Mouse (Mus musculus): ENCODE results near the gene Lars2. TPM values are rescaled to one million over a fixed set of nuclear protein-coding genes. Genes with fewer than 3 reads are reported as not detected.
A peak's percentile ranks its signal among the peaks of the same experiment; 100 is the strongest.

Gene Lars2
- polyA plus RNA-seq, 1 experiment from 2014 or later, result 1,799 TPM

- DNase-seq (ENCODE audit: low spot score), result no peak
Measured at GRCm38 (mm10) chr9:123475569-123475968, 108.8 kb downstream of the Lars2 start.

DNA sequence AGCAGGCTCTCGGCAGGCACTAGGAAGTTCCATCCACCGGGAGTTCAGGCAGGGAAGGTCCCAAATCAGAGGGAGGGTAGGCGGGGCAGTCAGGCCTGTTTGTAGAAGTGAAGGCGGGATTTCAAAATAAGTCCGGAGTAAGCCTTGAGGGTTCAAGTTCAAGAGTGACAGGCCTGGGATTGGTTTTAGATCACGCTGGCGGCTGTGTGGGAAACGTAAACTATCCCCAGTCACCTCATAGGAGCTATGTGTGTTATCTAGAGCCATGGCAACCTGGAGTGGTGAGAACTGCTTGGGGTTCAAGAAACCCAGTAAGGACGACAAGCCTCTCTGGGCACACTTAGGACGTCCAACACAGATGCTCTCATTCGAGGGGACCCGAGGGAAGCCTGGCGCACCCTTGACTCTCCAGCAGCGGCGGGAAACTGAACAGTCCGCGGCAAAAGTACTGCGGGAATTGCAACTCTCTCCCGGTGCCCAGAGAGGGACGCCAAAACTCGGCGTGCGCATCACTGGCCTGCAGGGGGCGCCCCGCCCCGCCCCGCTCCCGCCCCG lies 111.4 kb downstream of the Lars2 start:
- peak; percentile 65 for DNase-seq (ENCODE audit: low spot score)

DNA sequence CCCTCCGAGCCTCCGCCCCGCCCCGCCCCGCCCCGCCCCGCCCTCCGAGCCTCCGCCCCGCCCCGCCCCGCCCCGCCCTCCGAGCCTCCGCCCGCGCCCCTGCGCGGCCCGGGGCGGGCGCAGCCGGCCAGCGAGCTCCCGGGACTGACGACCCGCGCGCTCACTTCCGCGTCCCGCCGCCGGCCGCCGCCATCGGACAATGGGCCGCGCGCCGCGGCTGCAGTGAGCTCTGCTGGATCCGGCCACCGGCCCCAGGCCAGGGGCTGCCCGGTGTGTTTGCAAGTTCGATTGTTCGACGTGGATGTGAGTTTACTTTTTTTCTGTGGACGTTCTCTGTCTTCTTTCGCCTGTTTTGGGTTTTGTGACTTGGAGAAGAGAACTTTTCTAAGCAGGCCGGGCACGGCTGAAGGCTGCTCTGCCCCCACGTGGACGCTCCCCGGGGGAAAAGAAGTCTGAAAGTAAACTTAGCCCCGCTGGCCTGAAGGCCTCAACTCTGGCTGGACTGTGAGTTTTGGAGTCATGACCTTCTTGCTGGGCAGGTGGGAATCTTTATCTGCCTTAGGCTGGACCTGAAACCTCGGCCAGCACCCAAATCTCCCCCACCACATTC lies 112.0 kb downstream of the Lars2 start, which contains the start of gene Limd1:
Gene Limd1, plus strand, starts transcription at position 121 of the 610 bp plus-strand sequence.
- DNase-seq (ENCODE audit: low spot score), result peak; percentile 66

GRCm38 (mm10) chr9:123479196-123479669 lies 112.5 kb downstream of the Lars2 start:
- DNase-seq (ENCODE audit: low spot score), result peak; percentile 30

DNA sequence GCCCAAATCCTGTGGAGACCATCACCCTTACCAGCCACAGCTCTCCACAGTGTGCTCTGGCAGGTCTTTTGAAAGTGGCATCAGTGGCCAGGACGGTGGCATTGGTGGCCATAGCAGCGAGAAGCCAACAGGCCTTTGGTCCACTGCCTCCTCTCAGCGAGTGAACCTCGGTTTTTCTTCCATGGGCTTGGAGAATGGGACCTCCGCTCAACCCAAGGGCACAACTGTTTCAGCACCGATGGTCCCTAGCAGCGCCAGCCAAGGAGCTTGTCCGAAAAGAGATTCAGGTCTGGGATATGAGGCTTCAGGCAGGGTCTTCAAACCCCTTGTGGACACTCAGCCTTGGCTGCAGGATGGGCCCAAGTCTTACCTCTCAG lies 113.1 kb downstream of the Lars2 start:
- no peak for DNase-seq (ENCODE audit: low spot score)

DNA sequence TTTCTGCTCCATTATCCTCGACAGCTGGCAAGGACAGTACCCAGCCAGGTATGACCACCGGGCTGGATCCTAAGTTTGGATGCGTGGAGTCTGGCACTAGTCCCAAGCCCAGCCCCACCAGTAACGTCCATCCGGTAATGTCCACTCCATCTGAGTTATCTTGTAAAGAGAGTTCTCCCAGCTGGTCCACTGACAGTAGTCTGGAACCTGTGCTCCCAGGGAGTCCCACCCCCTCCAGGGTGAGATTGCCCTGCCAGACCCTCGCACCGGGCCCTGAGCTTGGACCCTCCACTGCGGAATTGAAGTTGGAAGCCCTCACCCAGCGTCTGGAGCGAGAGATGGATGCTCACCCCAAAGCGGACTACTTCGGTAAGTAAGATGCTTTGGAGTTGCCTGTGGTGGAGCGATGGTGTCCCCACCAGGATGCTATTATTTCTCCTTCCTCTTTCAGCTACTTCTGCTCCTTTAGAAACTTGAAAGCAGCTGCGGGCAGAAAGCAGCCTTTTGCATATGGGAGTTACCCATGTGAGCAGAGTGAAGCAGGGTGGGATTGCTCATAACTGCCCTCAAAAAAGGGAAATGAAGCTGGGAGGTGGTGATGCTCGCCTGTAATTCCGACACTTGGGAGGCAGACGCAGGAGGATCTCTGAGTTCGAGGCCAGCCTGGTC lies 113.7 kb downstream of the Lars2 start:
- DNase-seq (ENCODE audit: low spot score), result peak; percentile 18

DNA sequence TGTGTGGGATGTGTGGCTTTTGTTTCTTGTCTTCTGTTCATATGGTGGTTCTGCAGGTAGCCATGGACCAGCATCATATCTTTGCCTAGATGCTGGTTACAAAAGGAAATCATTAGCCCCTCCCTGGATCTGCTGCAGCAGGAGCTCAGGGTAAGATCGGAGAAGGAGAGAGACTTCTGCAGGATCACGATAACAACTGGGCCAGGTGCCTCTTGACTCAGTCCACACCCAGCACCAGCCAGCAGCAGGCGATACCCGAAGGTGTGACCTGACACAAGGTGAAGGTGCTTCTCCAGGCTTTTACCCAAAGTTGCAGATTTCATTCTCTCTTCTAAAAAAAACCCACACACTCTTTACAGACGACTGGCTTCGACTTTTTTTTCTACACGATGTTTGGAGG lies 114.4 kb downstream of the Lars2 start:
- no peak for DNase-seq (ENCODE audit: low spot score)

GRCm38 (mm10) chr9:123483598-123483997 lies 116.9 kb downstream of the Lars2 start:
- DNase-seq (ENCODE audit: low spot score), result no peak

DNA sequence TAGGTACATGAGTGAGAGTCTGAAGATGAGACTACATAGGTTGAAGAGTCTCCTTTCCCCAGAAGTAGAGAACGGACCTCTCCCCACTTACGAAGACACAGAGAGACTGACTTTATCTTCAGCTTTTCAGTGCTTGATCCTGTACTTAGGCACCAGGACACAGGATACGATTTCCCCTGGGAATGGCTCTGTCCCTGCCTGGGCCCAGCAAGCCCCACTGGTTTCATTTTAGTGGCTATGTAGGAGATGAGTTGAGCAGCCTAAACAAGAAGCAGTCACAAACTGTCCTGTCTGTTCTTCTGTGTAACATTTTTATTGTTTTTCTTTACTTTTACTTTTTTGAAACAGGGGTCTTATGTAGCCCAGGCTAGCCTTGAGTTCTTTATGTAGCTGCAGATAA lies 118.1 kb downstream of the Lars2 start:
- DNase-seq (ENCODE audit: low spot score), result no peak

DNA sequence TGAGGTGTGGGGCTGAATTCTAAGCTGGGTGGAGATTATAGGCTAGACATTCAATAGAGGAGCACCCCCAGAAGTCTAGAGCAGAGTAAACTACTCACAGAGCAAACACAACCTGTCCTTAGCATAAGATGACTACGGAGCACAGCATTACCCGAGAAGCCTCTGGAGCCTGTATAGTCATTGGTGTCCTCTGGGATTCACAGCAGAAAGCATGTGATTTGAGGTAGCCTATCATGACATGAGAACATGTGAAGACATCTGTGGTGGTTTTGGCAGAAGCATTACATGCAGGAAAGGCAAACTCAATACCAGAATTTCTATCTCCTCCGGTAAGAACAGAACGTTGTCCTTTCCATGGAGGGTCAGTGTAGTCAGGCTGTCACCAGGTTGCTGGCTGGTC lies 118.8 kb downstream of the Lars2 start:
- DNase-seq (ENCODE audit: low spot score), result no peak

- DNase-seq (ENCODE audit: low spot score), result no peak
Measured at GRCm38 (mm10) chr9:123486635-123487034, 119.9 kb downstream of the Lars2 start.

DNA sequence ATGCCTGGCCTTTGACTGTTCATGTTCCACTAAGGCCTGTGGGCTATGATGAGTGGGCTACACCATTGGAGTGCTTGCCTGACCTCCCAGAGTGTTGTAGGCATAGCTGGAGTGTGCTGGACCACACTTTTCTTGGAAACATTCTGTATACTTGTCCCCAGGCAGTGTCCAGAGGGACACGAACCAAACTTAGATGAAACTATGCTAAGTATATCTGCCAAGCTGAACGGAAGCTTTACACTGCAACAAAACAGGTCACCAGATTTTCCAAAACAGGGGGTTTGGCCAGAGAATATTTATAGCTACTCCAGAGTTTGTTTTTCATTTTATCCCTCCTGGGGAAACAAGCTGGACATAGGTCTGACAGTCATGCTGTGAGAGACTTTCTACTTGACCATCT lies 122.3 kb downstream of the Lars2 start:
- DNase-seq (ENCODE audit: low spot score), result no peak

- DNase-seq (ENCODE audit: low spot score), result no peak
Measured at GRCm38 (mm10) chr9:123489727-123490343, 123.1 kb downstream of the Lars2 start.

DNA sequence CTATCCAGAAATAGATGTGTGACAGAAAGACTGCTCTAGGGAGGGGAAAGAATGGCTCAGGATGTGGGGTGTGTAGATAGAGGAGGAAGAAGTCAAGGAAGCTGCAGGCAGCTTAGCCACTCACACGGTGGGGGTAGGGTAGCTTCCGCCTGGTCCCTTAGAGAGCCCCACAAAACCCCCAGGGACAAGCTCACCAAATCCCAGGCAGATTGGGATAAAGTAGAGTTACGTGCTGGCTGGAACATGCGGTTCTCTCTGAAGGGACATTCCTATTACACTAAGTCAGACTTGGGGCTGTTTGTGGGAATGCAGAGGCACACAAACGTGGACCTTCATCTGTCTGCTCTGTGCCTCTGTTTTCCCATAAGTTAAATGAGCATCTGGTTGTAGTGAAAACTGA lies 124.2 kb downstream of the Lars2 start:
- no peak for DNase-seq (ENCODE audit: low spot score)

- no peak for DNase-seq (ENCODE audit: low spot score)
Measured at GRCm38 (mm10) chr9:123491917-123492585, 125.3 kb downstream of the Lars2 start.

GRCm38 (mm10) chr9:123496665-123497064 lies 129.9 kb downstream of the Lars2 start:
- no peak for DNase-seq (ENCODE audit: low spot score)

DNA sequence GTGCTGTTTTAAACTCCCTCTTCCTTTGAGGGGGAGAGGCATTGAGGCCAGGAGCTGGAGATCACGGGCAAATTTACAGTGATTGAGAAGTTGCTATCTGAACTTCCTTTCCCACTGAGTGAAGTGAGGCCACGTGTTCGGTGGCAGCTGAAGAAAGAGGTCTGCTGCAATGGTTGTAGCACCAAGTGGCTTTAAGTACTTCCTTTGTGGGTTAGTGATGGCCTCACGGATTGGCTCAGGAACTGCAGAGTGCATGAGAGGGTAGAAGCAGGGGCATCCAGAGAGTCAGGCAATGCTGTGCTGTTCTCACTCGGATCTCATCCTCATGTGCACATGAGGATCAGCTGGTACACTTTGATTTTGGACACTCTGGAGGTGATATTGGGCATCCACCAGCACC lies 131.2 kb downstream of the Lars2 start:
- peak; percentile 73 for DNase-seq (ENCODE audit: low spot score)

- DNase-seq (ENCODE audit: low spot score), result no peak
Measured at GRCm38 (mm10) chr9:123500480-123500879, 133.8 kb downstream of the Lars2 start.

DNA sequence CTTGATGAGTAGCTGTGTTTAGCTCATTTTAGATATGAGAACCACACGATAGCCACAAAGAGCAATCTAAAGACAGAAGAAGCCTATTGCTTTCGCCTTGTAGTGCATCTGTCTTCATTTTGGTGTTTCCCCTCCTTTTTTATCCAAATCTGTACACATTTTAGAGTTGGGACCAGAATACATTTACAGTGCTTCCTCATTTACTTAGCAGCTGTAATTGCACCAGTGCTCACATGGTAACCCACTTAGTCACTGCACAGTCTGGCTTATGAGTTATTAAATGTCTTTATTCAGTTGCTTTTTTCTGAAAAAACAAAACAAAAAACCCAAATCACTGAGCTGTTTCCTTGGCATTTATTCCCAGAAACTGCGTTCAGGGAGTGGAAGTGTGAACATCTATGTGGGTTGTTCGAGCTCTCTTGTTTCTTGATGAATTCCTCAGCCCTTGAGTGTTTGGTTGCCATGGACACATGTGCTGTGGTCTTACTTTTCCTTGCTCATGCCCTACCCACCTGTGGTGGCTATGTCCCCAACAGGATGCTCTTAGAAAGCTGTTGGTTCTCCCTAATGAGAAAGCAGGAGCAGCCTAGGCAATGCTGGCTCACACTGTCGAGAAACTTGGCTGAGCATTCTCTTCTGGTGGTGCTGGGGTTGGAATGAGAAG lies 136.6 kb downstream of the Lars2 start:
- no peak for DNase-seq (ENCODE audit: low spot score)

GRCm38 (mm10) chr9:123504325-123504724 lies 137.6 kb downstream of the Lars2 start:
- DNase-seq (ENCODE audit: low spot score), result peak; percentile 81

DNA sequence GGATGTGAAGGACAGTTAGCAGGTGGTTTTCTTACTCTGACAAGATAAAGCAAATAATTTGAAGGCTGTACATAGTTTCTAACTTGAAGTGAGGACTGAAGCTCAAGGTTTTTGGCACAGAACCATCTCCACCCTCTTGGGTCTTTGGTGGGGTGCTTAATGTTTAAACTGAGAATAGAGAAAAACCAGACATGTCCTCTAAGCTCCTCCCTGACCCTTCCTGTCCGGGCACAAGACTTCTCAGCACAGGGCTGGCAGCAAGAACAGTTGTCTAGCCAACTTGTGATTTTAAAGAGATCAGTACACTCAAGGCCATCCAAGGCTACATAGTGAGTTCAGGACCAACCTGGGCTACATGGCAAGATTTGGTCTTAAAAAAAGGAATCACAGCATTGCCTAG lies 138.9 kb downstream of the Lars2 start:
- no peak for DNase-seq (ENCODE audit: low spot score)
